Mouse (Mus musculus) heart, embryonic 16.5 days (tissue): ENCODE data around the gene Frmd8. TPM values are rescaled to one million over a fixed set of nuclear protein-coding genes. Genes with fewer than 3 reads are reported as not detected.

Source experiments
- ATAC-seq: fragments of 200-750 bp; cut with Nextera tagmentation; replicated peaks from 2 replicates; pipeline ENCODE4 v1.8.0; 2017; ENCODE audit warnings: moderate number of reproducible peaks; ENCODE audit not compliant: insufficient read depth, low FRiP score; ENCODE audit errors: extremely low read depth
- H3K27ac ChIP-seq: fragments of 300-500 bp; sonication (generic); 2 replicates; pipeline ENCODE4 v1.5.1; 2014; ENCODE audit warnings: mild to moderate bottlenecking, low read length, control low read depth, moderate library complexity
- H3K27me3 ChIP-seq: fragments of 300-500 bp; sonication (generic); 2 replicates; pipeline ENCODE4 v1.6.1; 2014; ENCODE audit warnings: low read length, mixed read lengths; ENCODE audit not compliant: control insufficient read depth, insufficient read depth
- H3K36me3 ChIP-seq: fragments of 300-500 bp; sonication (generic); 2 replicates; pipeline ENCODE4 v1.6.1; 2014; ENCODE audit not compliant: control insufficient read depth, insufficient read depth
- H3K4me1 ChIP-seq: fragments of 300-500 bp; sonication (generic); 2 replicates; pipeline ENCODE4 v1.6.1; 2014; ENCODE audit warnings: low read length, mixed read lengths; ENCODE audit not compliant: control insufficient read depth, insufficient read depth
- H3K4me2 ChIP-seq: fragments of 300-500 bp; sonication (generic); 2 replicates; pipeline ENCODE4 v1.6.1; 2014; ENCODE audit warnings: low read depth, mild to moderate bottlenecking, control low read depth, low read length
- H3K4me3 ChIP-seq: fragments of 300-500 bp; sonication (generic); 2 replicates; pipeline ENCODE4 v1.5.1; 2014; ENCODE audit warnings: mild to moderate bottlenecking, control low read depth, low read length
- H3K9ac ChIP-seq: fragments of 300-500 bp; sonication (generic); 2 replicates; pipeline ENCODE4 v1.6.1; 2014; ENCODE audit warnings: low read length, control low read depth
- H3K9me3 ChIP-seq: fragments of 300-500 bp; sonication (generic); replicated peaks from 2 replicates; pipeline ENCODE4 v1.6.1; 2016; ENCODE audit warnings: low read length; ENCODE audit not compliant: control insufficient read depth
- WGBS: fragments of 180-500 bp; shearing (Covaris S2); extraction: QIAGEN DNeasy Blood & Tissue Kit; methylation state at CpG from one replicate; pipeline ENCODE4 v1.1.7; 2014; 5-methylcytosine and 5-hydroxymethylcytosine counted together
- polyA plus RNA-seq: library from polyadenylated mRNA; unstranded; fragments of >200 nt; fragmentation: Nextera tagmentation; extraction: Ambion mirVana; gene quantifications from 2 replicates; pipeline ENCODE4 v1.2.1, GENCODE M21; 2015

Gene Frmd8
- polyA plus RNA-seq, 1 experiment from 2014 or later, result 33.6 TPM

GRCm38 (mm10) chr19:5912103-5913006 lies 37.3 kb upstream of the Frmd8 start:
- Histone ChIP-seq H3K4me1 (peaks cover 27% of the 10 kb centered on the region), H3K9me3 (no peaks in the 10 kb centered on the region), H3K9ac (peak overlapping the region; percentile 89), H3K4me3 (peak overlapping the region; percentile 76), H3K4me2 (peak overlapping the region; percentile 91), H3K27me3 (no peaks in the 10 kb centered on the region), H3K27ac (peak overlapping the region; percentile 89), H3K36me3 (peaks cover 6% of the 10 kb centered on the region; the same call in 1 of the 2 replicates)
- under 1% methylated on average over 59 of the region's 59 CpGs for WGBS
- peak; percentile 97 for ATAC-seq

DNA sequence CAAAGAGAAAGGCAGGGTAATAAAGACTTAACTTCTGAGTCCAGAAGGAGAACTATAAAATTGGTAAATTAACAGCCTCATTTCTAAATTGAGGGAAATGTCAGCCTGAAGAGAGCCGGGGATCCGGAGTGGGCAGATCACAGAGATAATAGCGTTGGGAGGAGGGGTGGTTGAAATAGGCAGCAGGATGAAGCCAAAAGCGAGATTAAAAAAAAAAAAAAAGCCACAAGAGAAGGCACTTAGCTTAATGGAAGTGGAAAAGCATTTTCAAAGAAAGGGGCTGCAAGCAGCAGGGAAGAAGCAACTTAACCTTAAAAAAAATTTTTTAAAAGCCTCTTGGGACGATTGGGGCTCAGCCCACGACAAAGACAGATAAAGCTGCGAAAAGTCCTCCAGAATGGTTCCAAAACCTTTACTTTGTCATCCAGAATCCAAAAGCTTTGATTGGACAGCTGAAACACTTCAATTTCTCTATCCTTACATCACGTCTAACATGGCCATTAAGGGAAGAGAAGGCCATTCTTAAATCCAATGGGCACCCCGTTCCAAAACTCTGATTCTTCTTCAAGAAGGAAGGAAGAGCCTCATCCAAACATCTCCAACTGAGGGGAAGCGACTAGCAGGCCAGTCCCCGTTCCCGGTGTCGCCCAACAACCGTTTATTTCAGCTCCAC lies 36.5 kb upstream of the Frmd8 start:
- no peaks in the 10 kb centered on the region for H3K9me3 ChIP-seq
- H3K4me3 ChIP-seq, result peak overlapping the region; percentile 76
- peaks cover 5% of the 10 kb centered on the region for H3K36me3 ChIP-seq
- H3K4me1 ChIP-seq, result peaks cover 27% of the 10 kb centered on the region
- H3K9ac ChIP-seq, result peak overlapping the region; percentile 89
- WGBS, result 4% methylated on average over 14 of the region's 14 CpGs
- peak overlapping the region; percentile 89 for H3K27ac ChIP-seq
- H3K4me2 ChIP-seq, result peak overlapping the region; percentile 91
- no peak for ATAC-seq
- no peaks in the 10 kb centered on the region for H3K27me3 ChIP-seq

DNA sequence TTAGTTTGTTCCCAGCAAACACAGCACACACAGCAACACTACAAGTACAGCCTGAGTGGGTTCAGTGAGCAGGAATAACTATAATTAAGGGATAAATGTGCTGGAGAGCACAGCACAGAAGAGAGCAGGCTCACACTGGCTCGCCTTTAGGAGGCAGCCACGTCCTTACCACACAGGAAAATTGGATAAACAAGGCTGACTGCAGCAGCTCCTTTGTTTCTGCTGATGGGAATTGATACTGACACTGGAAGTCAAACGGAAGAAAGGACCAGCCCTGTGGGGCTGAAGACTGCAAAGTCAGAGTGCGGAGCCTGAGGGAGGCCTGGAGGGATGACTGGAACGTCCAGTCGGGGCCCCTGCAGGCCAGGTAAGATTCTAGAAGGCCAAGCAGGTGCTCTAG lies 35.1 kb upstream of the Frmd8 start:
- peak overlapping the region; percentile 3; the same call in 1 of the 2 replicates for H3K4me3 ChIP-seq

DNA sequence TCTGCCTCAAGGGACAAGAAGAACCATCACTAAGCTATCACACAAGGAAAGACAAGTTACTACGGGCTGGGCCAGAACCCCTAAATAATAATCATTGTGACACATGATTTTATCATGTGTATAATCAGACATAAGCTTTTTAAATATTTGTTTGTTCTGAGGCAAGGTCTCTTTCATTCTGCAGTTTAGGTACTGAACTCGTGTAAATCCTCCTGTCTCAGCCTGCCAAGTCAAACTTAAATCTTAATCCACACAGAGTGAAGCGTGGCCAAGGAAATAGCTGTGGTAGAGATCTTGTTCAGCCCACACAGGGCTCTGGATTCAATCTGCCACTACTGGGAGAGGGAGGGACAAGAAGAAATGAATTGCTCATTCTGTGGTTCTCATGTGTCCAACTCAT lies 32.2 kb upstream of the Frmd8 start:
- Histone ChIP-seq H3K36me3 (peaks cover 47% of the 10 kb centered on the region), H3K9ac (no peak overlapping the region), H3K4me2 (no peak overlapping the region), H3K9me3 (no peaks in the 10 kb centered on the region), H3K4me1 (peaks cover 22% of the 10 kb centered on the region), H3K27me3 (no peaks in the 10 kb centered on the region), H3K4me3 (no peak overlapping the region), H3K27ac (no peak overlapping the region)
- 79% methylated on average over 3 of the region's 3 CpGs for WGBS
- no peak for ATAC-seq

More for the DNA sequence above, 35.1 kb upstream of the Frmd8 start:
- Histone ChIP-seq H3K36me3 (peaks cover 18% of the 10 kb centered on the region), H3K27ac (peak overlapping the region; percentile 56; the same call in 1 of the 2 replicates), H3K9ac (peak overlapping the region; percentile 37), H3K4me1 (peaks cover 27% of the 10 kb centered on the region), H3K9me3 (no peaks in the 10 kb centered on the region), H3K27me3 (no peaks in the 10 kb centered on the region), H3K4me2 (peak overlapping the region; percentile 91)
- ATAC-seq, result no peak
- WGBS, result 54% methylated on average over 6 of the region's 6 CpGs

DNA sequence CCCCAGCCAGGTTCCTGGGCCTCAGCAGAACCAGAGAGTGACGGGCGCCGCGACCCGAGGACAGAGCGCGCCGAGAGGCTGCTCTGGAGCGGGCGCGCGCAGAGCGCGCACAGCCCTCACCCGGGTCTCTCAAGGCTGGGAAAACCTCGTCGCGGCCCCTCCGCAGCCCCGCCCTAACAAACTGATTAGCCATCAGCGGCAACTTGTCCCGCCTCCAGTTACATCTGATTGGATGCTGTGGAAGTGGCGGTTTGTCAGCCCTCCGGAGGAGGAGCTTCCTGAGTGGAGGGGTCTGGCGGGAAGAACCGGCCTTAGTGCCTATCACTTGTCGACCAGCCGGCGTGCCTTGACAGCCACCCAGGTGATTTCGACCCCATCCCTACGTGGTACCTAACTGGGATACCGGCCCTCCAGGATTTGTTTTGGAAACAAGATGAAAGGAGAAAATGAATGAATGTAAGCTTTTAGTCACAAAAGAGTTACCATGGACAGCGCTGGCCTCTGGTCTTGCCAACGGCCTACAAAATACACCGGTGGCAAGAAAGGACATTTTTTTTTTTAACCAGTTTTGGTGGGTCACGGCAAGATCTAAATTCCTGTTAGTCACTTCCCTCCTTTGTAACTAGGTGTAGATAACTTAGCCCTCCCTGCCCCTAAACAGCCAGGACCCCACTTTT lies 19.1 kb upstream of the Frmd8 start, which contains the start of gene Tigd3:
Gene Tigd3, minus strand, starts transcription at position 148 of the 677 bp plus-strand sequence.
- ATAC-seq, result peak; percentile 98
- WGBS, result 2% methylated on average over 36 of the region's 36 CpGs
- peak within 1 kb of the TSS; percentile 89 for H3K9ac ChIP-seq

DNA sequence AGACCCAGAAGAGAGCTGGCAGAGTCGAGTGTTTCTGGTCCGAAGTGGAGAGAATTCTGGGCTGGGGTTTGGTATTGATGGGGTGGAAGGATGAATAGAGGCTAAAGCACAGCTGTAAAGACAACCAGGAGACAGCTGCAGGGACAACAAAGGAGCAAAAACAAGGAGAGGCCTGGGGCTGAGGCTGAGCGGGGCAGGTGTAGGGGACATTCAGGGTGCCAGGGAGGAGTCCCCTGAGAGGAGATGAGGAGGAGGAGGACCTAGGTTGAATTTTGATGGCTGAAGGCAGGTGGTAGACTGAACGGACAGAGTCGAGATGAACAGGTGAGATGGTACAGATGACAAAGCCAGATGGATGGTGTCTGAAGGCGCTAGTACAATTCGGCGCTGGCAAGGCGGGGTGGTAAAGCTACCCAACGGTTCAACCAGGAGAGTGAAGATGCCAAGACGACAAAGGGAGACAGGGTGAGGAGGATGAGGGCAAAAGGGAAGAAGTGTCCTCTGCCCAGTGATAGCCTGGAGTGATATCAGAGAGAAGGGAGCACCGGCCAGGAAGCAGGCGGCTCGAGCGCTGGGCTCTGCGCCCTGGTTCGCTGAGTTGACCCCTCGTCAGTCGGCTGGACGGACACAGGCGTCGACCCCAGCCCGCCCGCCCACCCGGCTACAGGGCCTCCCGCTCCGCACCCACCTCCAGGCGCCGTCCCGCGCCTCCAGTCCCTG lies 18.4 kb upstream of the Frmd8 start:
- Histone ChIP-seq H3K9ac (peak overlapping the region; percentile 89), H3K4me1 (peaks cover 7% of the 10 kb centered on the region), H3K27me3 (no peaks in the 10 kb centered on the region), H3K36me3 (peaks cover 14% of the 10 kb centered on the region), H3K4me3 (peak overlapping the region; percentile 71), H3K27ac (peak overlapping the region; percentile 62), H3K4me2 (peak overlapping the region; percentile 99), H3K9me3 (no peaks in the 10 kb centered on the region)
- 8% methylated on average over 31 of the region's 31 CpGs for WGBS
- ATAC-seq, result peak; percentile 7; the same call in 1 of the 2 replicates

More for the DNA sequence above, 19.1 kb upstream of the Frmd8 start, which contains the start of gene Tigd3:
- H3K4me3 ChIP-seq, result peak within 1 kb of the TSS; percentile 71
- no peaks in the 10 kb centered on the region for H3K9me3 ChIP-seq
- peak within 1 kb of the TSS; percentile 99 for H3K4me2 ChIP-seq
- no peaks in the 10 kb centered on the region for H3K27me3 ChIP-seq
- H3K36me3 ChIP-seq, result peaks cover 19% of the 10 kb centered on the region
- H3K27ac ChIP-seq, result peak within 1 kb of the TSS; percentile 62
- peaks cover 7% of the 10 kb centered on the region for H3K4me1 ChIP-seq

DNA sequence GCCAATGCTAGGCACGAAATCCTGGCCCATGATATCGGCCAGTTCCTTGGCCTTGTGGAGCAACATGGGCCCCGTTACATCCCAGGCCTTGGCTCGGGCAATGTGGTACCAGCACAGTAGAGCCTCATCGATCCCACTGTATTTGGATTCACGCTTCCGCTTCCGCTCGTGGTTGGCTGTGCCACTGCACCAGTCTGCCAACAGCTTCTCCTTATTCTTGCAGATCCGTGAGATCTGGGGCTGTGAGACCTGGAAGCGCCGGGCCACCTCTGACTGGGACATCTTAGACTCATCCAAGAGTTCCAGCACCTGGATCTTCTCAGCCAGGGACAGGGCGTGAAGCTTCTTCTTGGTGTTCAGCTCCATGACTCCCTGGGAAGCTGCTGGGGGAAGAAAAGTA lies 17.7 kb upstream of the Frmd8 start:
- Histone ChIP-seq H3K27me3 (no peaks in the 10 kb centered on the region), H3K27ac (no peak overlapping the region), H3K4me3 (no peak overlapping the region), H3K36me3 (peaks cover 10% of the 10 kb centered on the region; the same call in 1 of the 2 replicates), H3K4me2 (no peak overlapping the region), H3K9me3 (no peaks in the 10 kb centered on the region), H3K4me1 (peaks cover 7% of the 10 kb centered on the region), H3K9ac (no peak overlapping the region)
- WGBS, result 91% methylated on average over 13 of the region's 13 CpGs
- no peak for ATAC-seq

- H3K36me3 ChIP-seq, result peaks cover 8% of the 10 kb centered on the region; the same call in 1 of the 2 replicates
- no peak overlapping the region for H3K4me3 ChIP-seq
- H3K4me1 ChIP-seq, result peaks cover 7% of the 10 kb centered on the region
- 93% methylated on average over 7 of the region's 7 CpGs for WGBS
- H3K4me2 ChIP-seq, result no peak overlapping the region
- H3K9ac ChIP-seq, result no peak overlapping the region
- H3K27me3 ChIP-seq, result no peaks in the 10 kb centered on the region
- no peaks in the 10 kb centered on the region for H3K9me3 ChIP-seq
- H3K27ac ChIP-seq, result no peak overlapping the region
- ATAC-seq, result no peak
Observed at GRCm38 (mm10) chr19:5892262-5892661, 17.2 kb upstream of the Frmd8 start.
